Mouse (Mus musculus) E14TG2a.4 (cell line): Measurements from ENCODE around the gene Zfp202.
A peak's percentile ranks its signal among the peaks of the same experiment; 100 is the strongest.

Experiments
- H3K27me3 ChIP-seq: 2 replicates; pipeline ENCODE4 v1.6.1; 2014; ENCODE audit warnings: low read length, control low read depth; ENCODE audit not compliant: insufficient read depth
- H3K36me3 ChIP-seq: 2 replicates; pipeline ENCODE4 v1.6.1; 2014; ENCODE audit warnings: low read length, control low read depth; ENCODE audit not compliant: insufficient read depth
- H3K4me1 ChIP-seq: replicated peaks from 2 replicates; pipeline ENCODE4 v1.6.1; 2014; ENCODE audit warnings: low read depth, low read length, control low read depth
- H3K4me3 ChIP-seq: replicated peaks from 2 replicates; pipeline ENCODE4 v1.5.1; 2014; ENCODE audit warnings: mild to moderate bottlenecking, low read length
- H3K9me3 ChIP-seq: 2 replicates; pipeline ENCODE4 v1.6.1; 2014; ENCODE audit warnings: low read length, control low read depth
- CTCF ChIP-seq: conservative IDR thresholded peaks from 2 replicates; pipeline ENCODE4 v1.5.1; 2014; ENCODE audit warnings: low read length
- NANOG ChIP-seq: IDR thresholded peaks from 2 replicates; pipeline ENCODE4 v1.6.1; 2014; ENCODE audit warnings: borderline replicate concordance, low read length, mixed read lengths
- POU5F1 ChIP-seq: IDR thresholded peaks from 2 replicates; pipeline ENCODE4 v1.6.1; 2014; ENCODE audit warnings: low read length, borderline replicate concordance

The Zfp202 gene

DNA sequence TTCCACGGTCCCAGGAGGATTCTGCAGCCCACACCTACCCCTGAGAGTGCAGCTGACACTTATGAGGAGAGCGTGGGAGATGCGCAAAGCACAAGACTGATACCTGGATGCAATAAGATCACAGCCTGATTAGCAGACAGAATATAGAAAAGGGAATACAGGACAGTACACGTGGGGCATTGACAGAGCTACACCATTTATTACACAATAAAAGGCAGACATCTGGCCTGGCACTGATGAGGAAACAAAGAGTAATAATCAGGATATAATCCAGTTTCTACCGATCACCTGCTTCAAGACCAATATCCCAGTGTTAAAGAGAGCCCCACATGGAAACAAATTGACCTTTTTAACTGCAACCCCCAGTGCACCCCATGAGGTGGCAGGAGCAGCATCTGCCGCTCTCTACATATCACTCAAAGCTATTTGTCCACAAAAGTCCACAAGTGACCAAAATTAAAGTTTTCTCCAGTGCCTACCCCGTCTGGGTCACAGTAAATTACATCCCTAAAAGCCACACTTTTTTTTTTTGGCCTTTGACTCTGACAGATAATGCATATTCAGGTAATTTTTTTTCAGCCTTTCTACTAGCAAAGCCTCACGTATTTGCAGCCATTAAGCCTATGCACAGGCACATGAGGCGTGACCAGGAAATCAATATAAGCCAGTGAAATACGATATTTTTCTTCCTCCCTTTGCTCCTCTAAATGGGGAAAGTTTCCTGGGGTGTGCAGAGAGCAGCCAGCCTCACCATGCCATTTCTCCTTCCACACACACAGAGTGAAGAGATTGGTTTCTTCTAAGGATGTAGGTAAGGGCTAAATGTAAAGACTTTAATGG, 42.3 kb downstream of the Zfp202 start:
- Histone ChIP-seq H3K4me1 (peaks cover 79% of the 10 kb centered on the region), H3K9me3 (peaks cover 22% of the 10 kb centered on the region), H3K27me3 (no peaks in the 10 kb centered on the region), H3K36me3 (peaks cover 86% of the 10 kb centered on the region), H3K4me3 (peak overlapping the region; percentile 54; the same call in 1 of the 2 replicates)
- TF ChIP-seq POU5F1 (no peak), CTCF (no peak), NANOG (no peak)

- H3K4me1 ChIP-seq: peaks cover 72% of the 10 kb centered on the region
- no peaks in the 10 kb centered on the region for H3K27me3 ChIP-seq
- H3K36me3 ChIP-seq: peaks cover 78% of the 10 kb centered on the region
- peaks cover 22% of the 10 kb centered on the region for H3K9me3 ChIP-seq
- H3K4me3 ChIP-seq: peak overlapping the region; percentile 54
- TF ChIP-seq CTCF (no peak), NANOG (no peak), POU5F1 (no peak)
These were observed 43.1 kb downstream of the Zfp202 start for GRCm38 (mm10) chr9:40235220-40235619.

GRCm38 (mm10) chr9:40239749-40240148, 47.6 kb downstream of the Zfp202 start:
- H3K36me3 ChIP-seq: peaks cover 33% of the 10 kb centered on the region
- H3K4me3 ChIP-seq: peak overlapping the region; percentile 88
- TF ChIP-seq NANOG (no peak), POU5F1 (peak; percentile 70; the same call in 1 of the 2 replicates), CTCF (no peak)
- no peaks in the 10 kb centered on the region for H3K9me3 ChIP-seq
- peaks cover 59% of the 10 kb centered on the region for H3K4me1 ChIP-seq
- no peaks in the 10 kb centered on the region for H3K27me3 ChIP-seq

DNA sequence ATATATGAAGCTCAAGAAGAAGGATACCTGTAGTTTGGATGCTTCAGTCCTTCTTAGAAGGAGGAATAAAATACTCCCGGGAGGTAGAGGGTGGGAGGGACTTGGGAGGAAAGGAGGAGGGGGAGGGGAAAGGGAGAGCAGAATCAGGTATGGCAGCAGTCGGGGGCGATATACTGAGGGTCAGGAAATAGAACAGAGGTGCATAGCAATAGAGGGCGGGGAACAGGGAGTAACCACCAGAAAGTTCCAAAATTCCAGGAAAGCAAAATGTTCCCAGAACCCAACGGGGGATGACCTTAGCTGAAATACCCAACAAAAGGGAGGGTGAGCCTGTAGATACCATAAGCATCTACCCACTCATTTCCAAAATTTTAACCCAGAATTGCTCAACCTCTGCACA, 48.2 kb downstream of the Zfp202 start:
- TF ChIP-seq NANOG: no peak
- TF ChIP-seq CTCF: no peak
- TF ChIP-seq POU5F1: no peak
- H3K4me3 ChIP-seq: peak overlapping the region; percentile 88
- H3K4me1 ChIP-seq: peaks cover 54% of the 10 kb centered on the region
- H3K36me3 ChIP-seq: peaks cover 27% of the 10 kb centered on the region
- no peaks in the 10 kb centered on the region for H3K27me3 ChIP-seq
- no peaks in the 10 kb centered on the region for H3K9me3 ChIP-seq

DNA sequence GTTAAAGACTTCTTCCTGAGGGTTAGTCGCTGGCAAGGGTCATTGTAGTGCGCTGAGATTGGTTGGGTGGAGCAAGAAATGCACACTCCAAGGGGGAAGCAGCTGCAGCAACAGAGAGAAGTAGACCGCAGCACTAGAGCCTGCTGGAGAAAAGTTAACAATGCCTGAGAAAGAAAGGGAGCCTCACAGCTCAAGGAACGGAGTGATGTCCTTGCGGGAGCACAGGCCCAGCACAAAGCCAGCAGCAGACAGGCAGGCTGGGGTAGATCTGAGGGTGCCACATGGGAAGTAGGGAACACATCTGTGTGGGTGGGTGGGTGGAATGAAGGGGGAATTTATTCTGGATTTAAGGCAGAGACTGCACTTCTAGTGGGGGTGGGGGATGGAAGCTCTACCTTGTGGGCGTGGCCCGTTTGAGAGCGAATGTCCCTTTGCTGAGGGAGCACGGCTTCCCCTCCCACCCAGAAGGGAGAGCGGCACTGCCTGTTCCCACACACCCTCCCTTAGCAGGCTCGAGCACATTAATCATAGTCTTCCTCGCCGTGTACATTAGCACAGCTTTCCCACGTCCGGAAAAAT, 49.2 kb downstream of the Zfp202 start:
- Histone ChIP-seq H3K4me3 (peak overlapping the region; percentile 88), H3K9me3 (no peaks in the 10 kb centered on the region), H3K27me3 (no peaks in the 10 kb centered on the region), H3K36me3 (peaks cover 17% of the 10 kb centered on the region), H3K4me1 (peaks cover 48% of the 10 kb centered on the region)
- TF ChIP-seq NANOG (no peak), POU5F1 (no peak)

- Histone ChIP-seq H3K36me3 (peaks cover 12% of the 10 kb centered on the region), H3K27me3 (no peaks in the 10 kb centered on the region)
- TF ChIP-seq CTCF: no peak
- TF ChIP-seq NANOG: no peak
- TF ChIP-seq POU5F1: no peak
These were observed 50.1 kb downstream of the Zfp202 start for GRCm38 (mm10) chr9:40241951-40242888.

GRCm38 (mm10) chr9:40245466-40245865, 53.4 kb downstream of the Zfp202 start:
- H3K36me3 ChIP-seq: no peaks in the 10 kb centered on the region
- no peak overlapping the region for H3K4me3 ChIP-seq
- TF ChIP-seq NANOG (no peak), POU5F1 (no peak), CTCF (no peak)

More at GRCm38 (mm10) chr9:40241951-40242888, 50.1 kb downstream of the Zfp202 start:
- H3K9me3 ChIP-seq: no peaks in the 10 kb centered on the region
- peaks cover 47% of the 10 kb centered on the region for H3K4me1 ChIP-seq
- peak overlapping the region; percentile 88 for H3K4me3 ChIP-seq

DNA sequence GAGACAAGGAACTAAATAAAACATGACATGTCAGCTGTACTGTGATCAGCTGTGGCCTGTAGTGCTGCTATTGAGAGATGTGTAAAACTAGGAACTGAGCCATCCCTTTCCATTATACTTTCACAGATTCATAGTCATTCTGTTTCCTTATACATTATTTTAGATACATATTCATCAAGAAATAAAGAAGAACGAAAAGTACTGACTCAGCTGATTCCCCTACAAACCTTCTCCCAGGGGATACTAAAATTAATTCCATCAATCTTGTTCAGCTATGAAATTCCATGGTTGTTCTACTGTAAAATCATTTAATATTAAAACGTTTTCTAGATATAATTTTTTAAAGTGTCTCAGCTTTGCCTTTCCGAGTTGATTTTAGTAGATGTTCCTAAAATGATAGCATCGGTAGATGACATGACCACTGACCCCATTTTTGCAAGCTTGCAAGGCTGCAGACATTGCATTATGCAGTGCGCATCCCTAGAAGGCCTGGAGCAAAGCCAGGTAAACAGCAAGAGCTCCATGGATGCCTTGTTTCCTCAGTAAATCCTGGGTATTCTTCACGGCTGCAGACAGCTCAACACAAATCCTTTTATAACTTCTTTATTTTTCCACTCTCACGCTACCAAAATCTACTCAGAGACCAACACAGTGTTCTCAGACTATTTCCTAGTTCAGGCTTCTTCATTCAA, 54.0 kb downstream of the Zfp202 start:
- no peak for TF ChIP-seq CTCF
- TF ChIP-seq NANOG: no peak
- TF ChIP-seq POU5F1: no peak
- Histone ChIP-seq H3K4me3 (no peak overlapping the region), H3K36me3 (no peaks in the 10 kb centered on the region), H3K9me3 (no peaks in the 10 kb centered on the region; the same call in 1 of the 2 replicates), H3K4me1 (peaks cover 34% of the 10 kb centered on the region), H3K27me3 (no peaks in the 10 kb centered on the region)

More at GRCm38 (mm10) chr9:40245466-40245865, 53.4 kb downstream of the Zfp202 start:
- Histone ChIP-seq H3K4me1 (peaks cover 41% of the 10 kb centered on the region), H3K27me3 (no peaks in the 10 kb centered on the region), H3K9me3 (no peaks in the 10 kb centered on the region; the same call in 1 of the 2 replicates)
